Comparison of ENCODE assay signal across 7 mouse cellular contexts in genomic region chr17:15564014-15564927, GRCm38 (mm10). TPM values are rescaled to one million over a fixed set of nuclear protein-coding genes. Genes with fewer than 3 reads are reported as not detected.
DNase-seq lines count a peak whose midpoint lies in the region; ATAC-seq lines count a peak whose summit lies in the region.

Gene Prdm9, minus strand, starts transcription at chr17:15564354.

- no peaks in the 10 kb centered on the region for H3K4me1 ChIP-seq in embryonic facial prominence, embryonic 12.5 days
- H3K4me1 ChIP-seq in limb, embryonic 11.5 days (ENCODE audit: control insufficient read depth, insufficient read depth, low read length) = no peaks in the 10 kb centered on the region
- H3K4me1 ChIP-seq in midbrain, embryonic 14.5 days (ENCODE audit: control insufficient read depth, insufficient read depth, low read length) = 0 out of 2 replicates have a peak, but pooled peaks cover 3% of the 10 kb centered on the region

- no peaks in the 10 kb centered on the region for H3K27me3 ChIP-seq in embryonic facial prominence, embryonic 12.5 days
- H3K27me3 ChIP-seq in limb, embryonic 11.5 days (ENCODE audit: control insufficient read depth, insufficient read depth, low read length) = no peaks in the 10 kb centered on the region
- no peaks in the 10 kb centered on the region for H3K27me3 ChIP-seq in midbrain, embryonic 14.5 days (ENCODE audit: control insufficient read depth, insufficient read depth, low read length)

- peak within 1 kb of the TSS; percentile 65 for H3K4me3 ChIP-seq in embryonic facial prominence, embryonic 12.5 days
- H3K4me3 ChIP-seq in limb, embryonic 11.5 days (ENCODE audit: low read depth, low read length) = peak within 1 kb of the TSS; percentile 40
- peak within 1 kb of the TSS; percentile 70 for H3K4me3 ChIP-seq in midbrain, embryonic 14.5 days (replicated peaks; ENCODE audit: low read depth, low read length)

- peak within 1 kb of the TSS; percentile 80 for H3K4me2 ChIP-seq in embryonic facial prominence, embryonic 12.5 days (replicated peaks)
- peak within 1 kb of the TSS; percentile 61 for H3K4me2 ChIP-seq in limb, embryonic 11.5 days (ENCODE audit: low read depth, severe bottlenecking)
- peak within 1 kb of the TSS; percentile 81 for H3K4me2 ChIP-seq in midbrain, embryonic 14.5 days (ENCODE audit: low read length)

- WGBS in embryonic facial prominence, embryonic 12.5 days = under 1% methylated on average over 43 of the region's 43 CpGs
- WGBS in limb, embryonic 11.5 days = 0% methylated on average over 43 of the region's 43 CpGs
- WGBS in midbrain, embryonic 14.5 days = under 1% methylated on average over 43 of the region's 43 CpGs

- DNase-seq in adrenal gland, postnatal 25 days = peak; percentile 99
- DNase-seq in heart, adult 11 months = peak; percentile 100
- DNase-seq in kidney, adult 18-20 months = peak; percentile 100
- peak; percentile 100 for DNase-seq in limb, embryonic 11.5 days (ENCODE audit: low spot score)
- DNase-seq in midbrain, embryonic 14.5 days = peak; percentile 98
- DNase-seq in spleen, adult 18-20 months = peak; percentile 99 to 100

- no peaks in the 10 kb centered on the region for H3K9me3 ChIP-seq in embryonic facial prominence, embryonic 12.5 days
- no peaks in the 10 kb centered on the region for H3K9me3 ChIP-seq in limb, embryonic 11.5 days (ENCODE audit: control insufficient read depth, low read length)
- H3K9me3 ChIP-seq in midbrain, embryonic 14.5 days (ENCODE audit: control insufficient read depth, low read length) = no peaks in the 10 kb centered on the region

- H3K27ac ChIP-seq in embryonic facial prominence, embryonic 12.5 days = peak within 1 kb of the TSS; percentile 93
- H3K27ac ChIP-seq in limb, embryonic 11.5 days (replicated peaks; ENCODE audit: low read depth, low read length) = peak within 1 kb of the TSS; percentile 74
- peak within 1 kb of the TSS; percentile 97 for H3K27ac ChIP-seq in midbrain, embryonic 14.5 days (replicated peaks; ENCODE audit: low read depth, low read length)

- peak within 1 kb of the TSS; percentile 62 for H3K9ac ChIP-seq in embryonic facial prominence, embryonic 12.5 days
- peak within 1 kb of the TSS; percentile 79 for H3K9ac ChIP-seq in limb, embryonic 11.5 days (ENCODE audit: low read length)
- peak within 1 kb of the TSS; percentile 67 for H3K9ac ChIP-seq in midbrain, embryonic 14.5 days (replicated peaks; ENCODE audit: low read length)

- ATAC-seq in embryonic facial prominence, embryonic 12.5 days (ENCODE audit: insufficient number of reproducible peaks, insufficient read depth, low FRiP score, low TSS enrichment) = peak; percentile 99
- peak; percentile 98 for ATAC-seq in limb, embryonic 11.5 days (ENCODE audit: insufficient number of reproducible peaks, low FRiP score, low TSS enrichment, low read depth)
- ATAC-seq in midbrain, embryonic 14.5 days (ENCODE audit: low FRiP score, low TSS enrichment) = peak; percentile 100

- no peaks in the 10 kb centered on the region for H3K36me3 ChIP-seq in embryonic facial prominence, embryonic 12.5 days
- H3K36me3 ChIP-seq in limb, embryonic 11.5 days (ENCODE audit: control insufficient read depth, insufficient read depth, low read length) = no peaks in the 10 kb centered on the region
- no peaks in the 10 kb centered on the region for H3K36me3 ChIP-seq in midbrain, embryonic 14.5 days (ENCODE audit: control insufficient read depth, insufficient read depth, low read length)

RNA-seq across cellular contexts. Expression of gene Prdm9, which starts in this region (rescaled TPM):
- 7.4 and 9.1 TPM in 2 replicates for total RNA-seq in adrenal gland, postnatal 25 days (2021)
- 1.7 and 2.1 TPM in 2 replicates for polyA plus RNA-seq in embryonic facial prominence, embryonic 12.5 days (2016; fragmentation: Nextera tagmentation; extraction: Ambion mirVana)
- polyA plus RNA-seq in limb, embryonic 11.5 days (2014; fragmentation: Nextera tagmentation; extraction: Ambion mirVana) = 0.65 and 1.4 TPM in 2 replicates
- polyA plus RNA-seq in midbrain, embryonic 14.5 days (2014; fragmentation: Nextera tagmentation; extraction: Ambion mirVana) = 0.93 and 0.96 TPM in 2 replicates

Comparison
In these comparisons a context has a peak if more than half of its experiments do, and no peak if none do; other contexts are left out.
1. Peak in every context shown above with its lines: DNase-seq, ATAC-seq, H3K4me3 ChIP-seq and H3K27ac ChIP-seq.
2. Peak in DNase-seq, ATAC-seq, H3K4me3 ChIP-seq, H3K27ac ChIP-seq, H3K9ac ChIP-seq and H3K4me2 ChIP-seq in midbrain, embryonic 14.5 days; RNA of the gene not detected or under 1 TPM.